9 mouse cellular contexts compared by ENCODE assay signal in the genomic region with DNA sequence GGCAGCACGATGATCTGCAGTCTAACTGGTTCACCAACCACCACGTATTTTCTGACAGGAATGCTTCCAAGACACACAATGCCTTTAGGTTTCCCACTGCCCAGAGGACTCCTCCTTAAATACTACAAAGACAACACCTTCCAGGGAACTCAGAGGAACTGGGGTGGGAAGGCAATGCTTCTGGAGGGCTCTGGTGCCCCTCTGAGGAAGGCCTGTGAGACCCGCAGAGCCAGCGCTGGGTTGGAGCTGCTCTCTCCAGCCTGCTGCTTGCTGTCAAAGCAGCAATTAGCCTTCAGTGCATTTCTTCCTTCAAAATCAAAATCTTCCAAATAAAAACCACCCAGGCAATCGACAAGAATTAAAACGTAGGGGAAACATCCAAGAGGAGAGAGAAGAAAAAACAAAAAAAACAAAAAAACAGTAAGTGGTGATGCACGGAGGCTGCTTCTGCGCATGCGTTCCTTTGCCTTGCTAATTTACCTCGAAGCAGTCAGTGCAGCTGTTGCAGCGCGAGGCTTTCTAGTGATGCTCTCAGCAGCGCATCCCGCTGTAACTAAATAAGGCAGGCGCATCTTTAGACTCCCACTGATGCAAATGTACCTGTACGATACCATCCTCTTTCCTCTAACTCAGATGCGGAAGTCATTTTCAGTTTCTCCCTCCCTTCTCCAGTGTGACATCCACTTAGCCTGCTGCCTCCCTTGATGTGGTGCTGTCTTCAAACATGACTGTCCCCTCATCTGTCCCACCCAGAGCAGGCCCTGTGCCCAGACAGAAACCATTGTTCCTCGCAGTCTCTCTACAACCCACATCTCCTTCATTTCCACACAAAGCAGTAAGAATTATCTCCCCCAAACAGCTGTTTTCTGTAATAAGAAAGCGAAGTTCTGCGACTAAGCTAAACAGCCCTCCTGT. TPM values are rescaled to one million over a fixed set of nuclear protein-coding genes. Genes with fewer than 3 reads are reported as not detected.
DNase-seq lines count a peak whose midpoint lies in the region; ATAC-seq and TF ChIP-seq lines count a peak whose summit lies in the region.
"Had no signal": no experiment of that assay in that cellular context is flagged by ENCODE, and none has a peak within 500 bp of the region (broad histone marks: within the 10 kb centered on the region; RNA-seq: fewer than 3 reads in every experiment).

No protein-coding gene starts in this region.

- no peak for TF ChIP-seq POLR2A in thymus, adult 2 months (IDR thresholded peaks at IDR 0.05; ENCODE audit: control insufficient read depth, extremely low read depth, insufficient read depth, low read length, poor library complexity)

- H3K36me3 ChIP-seq in thymus, adult 2 months (ENCODE audit: control insufficient read depth, insufficient read depth, low read length) = no peaks in the 10 kb centered on the region
- no peaks in the 10 kb centered on the region for H3K36me3 ChIP-seq in midbrain, embryonic 14.5 days (ENCODE audit: control insufficient read depth, insufficient read depth, low read length)
- H3K36me3 ChIP-seq: lung, embryonic 15.5 days had no signal

- H3K4me1 ChIP-seq in thymus, adult 2 months (replicated peaks; ENCODE audit: control insufficient read depth, insufficient read depth, low read length) = peaks cover 34% of the 10 kb centered on the region
- peaks cover 9% of the 10 kb centered on the region for H3K4me1 ChIP-seq in midbrain, embryonic 14.5 days (ENCODE audit: control insufficient read depth, insufficient read depth, low read length)
- H3K4me1 ChIP-seq: lung, embryonic 15.5 days had no signal

- no peak for DNase-seq in thymus, adult 2 months
- DNase-seq in thymus, postnatal 25 days = no peak
- DNase-seq in midbrain, embryonic 14.5 days = peak; percentile 88
- no peak for DNase-seq in frontal cortex, postnatal 25 days (ENCODE audit: low spot score in 2 of 2)
- no peak for DNase-seq in cerebellum, adult 11-12 months
- DNase-seq in cerebellum, adult 11 months = no peak

- H3K9me3 ChIP-seq in midbrain, embryonic 14.5 days (ENCODE audit: control insufficient read depth, low read length) = no peaks in the 10 kb centered on the region
- H3K9me3 ChIP-seq: lung, embryonic 15.5 days had no signal

- H3K27me3 ChIP-seq in thymus, adult 2 months (ENCODE audit: control insufficient read depth, insufficient read depth, low read length) = no peaks in the 10 kb centered on the region
- H3K27me3 ChIP-seq in midbrain, embryonic 14.5 days (ENCODE audit: control insufficient read depth, insufficient read depth, low read length) = no peaks in the 10 kb centered on the region
- H3K27me3 ChIP-seq: lung, embryonic 15.5 days had no signal

- H3K9ac ChIP-seq in midbrain, embryonic 14.5 days (replicated peaks; ENCODE audit: low read length) = no peak overlapping the region
- H3K9ac ChIP-seq: lung, embryonic 15.5 days had no signal

- 72% methylated on average over 20 of the region's 20 CpGs for WGBS in thymus, adult 2 months
- WGBS in midbrain, embryonic 14.5 days = 33% methylated on average over 20 of the region's 20 CpGs

- H3K4me2 ChIP-seq in midbrain, embryonic 14.5 days (ENCODE audit: low read length) = peak overlapping the region; percentile 33
- H3K4me2 ChIP-seq: lung, embryonic 15.5 days had no signal

- peak; percentile 25 for ATAC-seq in inflammation-experienced regulatory T-cells, adult 6 months
- ATAC-seq in midbrain, embryonic 14.5 days (ENCODE audit: low FRiP score, low TSS enrichment) = no peak
- ATAC-seq in megakaryocyte-erythroid progenitor cell, adult 5-6 weeks (replicated peaks; ENCODE audit: low FRiP score, low TSS enrichment, poor library complexity, severe bottlenecking) = no peak

- H3K27ac ChIP-seq in thymus, adult 2 months (ENCODE audit: control insufficient read depth, insufficient read depth, low read length) = peak overlapping the region; percentile 57; the same call in 1 of the 2 replicates
- H3K27ac ChIP-seq in midbrain, embryonic 14.5 days (replicated peaks; ENCODE audit: low read depth, low read length) = peak overlapping the region; percentile 75; the same call in 1 of the 2 replicates
- H3K27ac ChIP-seq: lung, embryonic 15.5 days had no signal

- TF ChIP-seq CTCF in thymus, adult 2 months (IDR thresholded peaks at IDR 0.05; ENCODE audit: borderline replicate concordance, control insufficient read depth, extremely low read depth, insufficient read depth, low read length, poor library complexity) = no peak

- no peak overlapping the region for H3K4me3 ChIP-seq in thymus, adult 2 months (ENCODE audit: control insufficient read depth, insufficient read depth, low read length)
- no peak overlapping the region for H3K4me3 ChIP-seq in midbrain, embryonic 14.5 days (replicated peaks; ENCODE audit: low read depth, low read length)
- H3K4me3 ChIP-seq: lung, embryonic 15.5 days had no signal

RNA-seq across cellular contexts. Expression of gene Enthd1, which starts 34.7 kb away (rescaled TPM):
- polyA plus RNA-seq in thymus, adult 2 months (2012; rRNA removed) = 0.09 TPM in 2 replicates
- under 1 TPM in 2 of 3 experiments, not detected in 1; 0.23 to 0.50 TPM for polyA plus RNA-seq in inflammation-experienced regulatory T-cells, adult 6 months (2017; shearing (Covaris generic))
- polyA plus RNA-seq in midbrain, embryonic 14.5 days (2014; fragmentation: Nextera tagmentation; extraction: Ambion mirVana) = not detected in 2 replicates
- not detected in 2 replicates for total RNA-seq in megakaryocyte-erythroid progenitor cell, adult 5-6 weeks (2014; fragmentation: Nextera tagmentation)
- total RNA-seq in megakaryocyte-erythroid progenitor cell, adult 5-6 weeks (2017) = not detected in 2 replicates
- polyA plus RNA-seq: lung, embryonic 15.5 days had no signal

RNA-seq across cellular contexts. Expression of gene Grap2, which starts 42.2 kb away (rescaled TPM):
- polyA plus RNA-seq in thymus, adult 2 months (2012; rRNA removed) = 139 and 162 TPM in 2 replicates
- 10 to 100 TPM; 27.9 to 51.6 (median 43.6) TPM for polyA plus RNA-seq in inflammation-experienced regulatory T-cells, adult 6 months (2017; shearing (Covaris generic))
- polyA plus RNA-seq in midbrain, embryonic 14.5 days (2014; fragmentation: Nextera tagmentation; extraction: Ambion mirVana) = 0.66 and 0.90 TPM in 2 replicates
- total RNA-seq in megakaryocyte-erythroid progenitor cell, adult 5-6 weeks (2014; fragmentation: Nextera tagmentation) = 2.0 and 7.1 TPM in 2 replicates
- 1.1 and 7.0 TPM in 2 replicates for total RNA-seq in megakaryocyte-erythroid progenitor cell, adult 5-6 weeks (2017)

Comparison
In these comparisons a context has a peak if more than half of its experiments do, and no peak if none do; other contexts are left out.
1. RNA of gene Grap2, which starts 42.2 kb away (polyA plus RNA-seq): 139 to 162 TPM in thymus, adult 2 months and 27.9 to 51.6 TPM in inflammation-experienced regulatory T-cells, adult 6 months; 0.66 to 0.90 TPM in midbrain, embryonic 14.5 days; every median in the first group is over 10 times any median in the second.